Mouse (Mus musculus): ENCODE data around the gene Il16.

GRCm38 (mm10) chr7:83616268-83616667 is 129.3 kb downstream of the Il16 start:
- no peak for TF ChIP-seq POLR2A (IDR thresholded peaks at IDR 0.05; ENCODE audit: insufficient read depth, low read depth, low read length)
- TF ChIP-seq CTCF (IDR thresholded peaks at IDR 0.05; ENCODE audit: insufficient read depth, low read depth, low read length): no peak
